Mouse (Mus musculus): Measurements from ENCODE around the gene Spp2. TPM values are rescaled to one million over a fixed set of nuclear protein-coding genes. Genes with fewer than 3 reads are reported as not detected.
A peak's percentile ranks its signal among the peaks of the same experiment; 100 is the strongest.

Spp2 gene
- total RNA-seq, 2 experiments from 2014 or later: not detected

DNA sequence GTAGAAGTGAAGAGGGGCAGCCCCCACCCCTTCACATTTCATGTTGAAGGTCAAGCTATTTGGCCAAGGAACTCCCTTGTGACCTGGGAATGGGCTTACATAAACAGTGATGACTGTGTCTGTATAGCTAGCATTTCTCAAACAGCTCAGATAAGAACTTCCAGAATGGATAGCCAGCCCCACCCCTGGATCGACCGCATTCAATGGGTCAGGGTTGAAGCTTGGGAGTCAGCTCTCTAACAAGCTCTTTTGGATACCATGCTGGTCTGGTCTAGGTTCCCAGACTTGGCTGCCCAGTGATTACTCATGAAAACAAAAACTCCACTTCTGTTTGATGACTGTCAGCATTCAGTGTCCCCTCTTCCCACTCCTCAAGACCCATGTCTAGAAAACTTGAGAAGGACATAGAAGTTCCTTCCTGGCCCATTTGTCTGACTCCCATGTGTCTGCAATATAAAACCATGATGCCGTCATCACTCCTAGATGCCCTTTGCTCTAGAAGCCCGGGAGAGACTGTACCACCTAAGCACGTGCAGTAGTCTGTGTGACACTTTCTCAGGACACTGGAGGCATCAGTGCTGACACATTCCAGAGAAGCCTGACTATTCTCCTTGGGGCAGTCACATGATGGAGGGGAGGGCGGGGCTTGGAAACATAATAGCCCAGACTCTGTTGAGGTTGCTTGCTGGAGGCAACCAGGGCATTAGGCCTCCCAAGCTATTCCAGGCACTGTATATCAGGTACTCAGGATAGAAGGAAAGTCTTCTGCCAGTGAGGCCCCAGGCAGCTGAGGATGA lies 57.5 kb downstream of the Spp2 start:
- TF ChIP-seq CTCF (conservative IDR thresholded peaks at IDR 0.05): no peak
- no peak overlapping the region for H3K27ac ChIP-seq
- H3K4me3 ChIP-seq: no peak overlapping the region
- no peak for DNase-seq (ENCODE audit: low spot score in 2 of 2)

DNA sequence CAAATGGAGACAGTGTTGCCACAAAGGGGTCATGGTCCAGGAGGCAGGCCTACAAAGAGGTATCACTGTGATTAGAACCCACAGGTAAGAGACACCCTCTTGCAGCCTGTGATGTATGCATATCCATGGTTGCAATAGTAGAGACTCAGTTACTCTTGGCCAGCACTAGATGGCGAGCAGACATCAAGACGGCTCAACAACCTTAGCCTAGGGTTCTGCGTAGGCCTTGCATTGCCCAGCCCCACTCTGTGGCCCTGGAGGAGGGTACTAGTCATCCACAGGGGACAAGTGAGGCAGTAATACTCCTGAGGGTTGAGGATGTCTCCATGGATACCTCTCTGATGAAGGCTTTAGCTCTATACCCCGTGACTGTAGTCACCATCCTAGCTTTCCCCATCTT lies 59.0 kb downstream of the Spp2 start:
- H3K27ac ChIP-seq: no peak overlapping the region
- H3K4me3 ChIP-seq: no peak overlapping the region
- peak; percentile 72 for TF ChIP-seq CTCF (conservative IDR thresholded peaks at IDR 0.05)
- no peak for DNase-seq (ENCODE audit: low spot score in 2 of 2)

DNA sequence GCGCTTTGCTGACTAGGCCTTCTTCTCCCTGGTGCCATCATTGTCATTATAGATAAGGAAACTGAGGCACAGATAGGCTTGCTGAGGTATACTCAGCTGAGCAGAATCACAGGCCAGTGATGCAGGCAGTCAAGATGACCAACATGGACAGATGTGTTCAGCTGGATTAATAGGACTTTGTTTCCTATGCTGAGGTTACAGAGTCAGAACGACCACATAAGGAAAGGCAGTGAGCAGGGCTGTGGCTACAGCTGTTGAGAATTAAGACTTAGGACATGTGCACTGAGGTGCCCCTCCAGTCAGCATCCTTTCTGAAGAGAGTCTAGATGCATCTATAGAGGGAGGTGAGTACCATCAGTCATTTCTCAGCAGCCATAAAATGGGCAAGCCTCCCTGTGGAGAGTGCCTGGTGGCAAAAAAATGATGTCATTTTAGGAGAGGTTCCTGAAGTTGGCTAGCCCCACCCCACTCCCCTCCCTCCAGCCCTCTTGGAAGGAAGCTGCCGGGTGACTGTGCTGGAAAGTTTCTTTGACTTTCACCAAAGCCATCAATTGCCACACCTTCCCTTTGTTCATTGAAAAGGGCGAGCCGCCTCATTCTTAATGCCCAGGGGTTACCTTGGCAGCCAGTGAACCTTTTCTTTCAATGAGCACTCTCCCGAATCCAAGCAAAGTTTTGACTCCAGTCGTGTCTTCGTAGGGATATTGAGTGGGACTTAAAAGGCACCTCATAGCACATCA lies 59.7 kb downstream of the Spp2 start:
- no peak for TF ChIP-seq CTCF (conservative IDR thresholded peaks at IDR 0.05)
- H3K27ac ChIP-seq: no peak overlapping the region
- H3K4me3 ChIP-seq: no peak overlapping the region
- no peak for DNase-seq (ENCODE audit: low spot score in 2 of 2)

DNA sequence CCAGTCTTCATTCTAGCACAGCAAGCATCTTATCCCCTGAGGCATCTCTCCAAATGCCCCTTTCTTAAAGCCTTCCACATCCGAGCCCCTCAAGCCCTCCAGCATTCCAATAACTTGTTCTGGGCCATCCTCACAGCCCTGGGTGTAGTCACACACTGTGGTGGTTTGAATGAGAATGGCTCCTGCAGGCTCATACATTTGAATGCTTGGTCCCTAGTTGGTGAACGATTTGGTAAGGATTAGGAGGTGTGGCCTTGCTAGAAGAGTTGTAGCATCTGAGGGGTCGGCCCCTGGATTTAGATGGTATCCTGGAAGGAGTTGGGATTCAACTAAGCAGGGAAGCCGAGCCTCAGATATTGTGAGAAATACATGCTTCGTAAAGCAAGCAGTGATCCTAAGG lies 61.1 kb downstream of the Spp2 start:
- no peak overlapping the region for H3K4me3 ChIP-seq
- no peak for DNase-seq (ENCODE audit: low spot score in 2 of 2)
- no peak for TF ChIP-seq CTCF (conservative IDR thresholded peaks at IDR 0.05)
- H3K27ac ChIP-seq: no peak overlapping the region

- TF ChIP-seq CTCF (conservative IDR thresholded peaks at IDR 0.05): no peak
- no peak for DNase-seq (ENCODE audit: low spot score in 2 of 2)
Measured at GRCm38 (mm10) chr1:88468335-88468734, 61.6 kb downstream of the Spp2 start.

DNA sequence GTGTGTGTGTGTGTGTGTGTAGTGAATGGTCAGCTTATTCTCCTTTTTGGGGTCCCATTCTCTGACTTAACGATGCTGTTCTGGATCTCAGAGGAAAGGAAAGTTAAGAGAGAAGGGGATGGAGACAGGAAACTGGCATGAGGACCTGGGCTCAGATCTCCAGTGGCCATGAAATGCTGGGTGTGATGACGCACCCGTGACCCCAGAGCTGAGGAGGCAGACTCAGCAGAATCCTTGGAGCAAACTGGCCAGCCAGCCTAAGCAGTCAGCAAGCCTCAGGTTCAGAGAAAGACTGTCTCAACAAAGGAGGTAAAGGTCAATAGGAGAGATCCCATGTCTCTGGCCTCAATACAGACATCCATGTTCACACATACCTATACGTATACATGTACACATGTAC lies 63.0 kb downstream of the Spp2 start:
- H3K27ac ChIP-seq: no peak overlapping the region
- no peak overlapping the region for H3K4me3 ChIP-seq
- DNase-seq (ENCODE audit: low spot score in 2 of 2): no peak
- no peak for TF ChIP-seq CTCF (conservative IDR thresholded peaks at IDR 0.05)

More at GRCm38 (mm10) chr1:88468335-88468734, 61.6 kb downstream of the Spp2 start:
- Histone ChIP-seq H3K27ac (no peak overlapping the region), H3K4me3 (no peak overlapping the region)

DNA sequence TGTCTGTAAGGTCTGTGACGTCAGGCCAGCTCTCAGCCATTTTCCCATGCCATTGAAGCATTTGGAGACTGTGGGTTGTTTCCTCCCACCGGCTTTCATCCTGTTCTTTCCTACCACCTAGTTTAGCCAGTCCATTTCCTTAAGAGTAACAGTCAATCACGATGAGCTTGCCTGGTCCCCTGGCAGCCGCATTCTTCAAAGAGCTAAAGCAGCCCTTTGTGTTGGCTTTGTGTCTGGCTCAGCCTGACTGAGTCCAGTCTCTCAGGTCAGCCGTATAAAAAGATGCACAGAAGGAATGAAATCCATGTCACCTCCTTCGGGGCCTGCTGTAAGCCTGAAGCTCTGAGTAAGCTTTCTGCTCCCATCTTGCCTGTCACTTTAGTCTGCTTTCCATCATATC lies 65.5 kb downstream of the Spp2 start:
- H3K27ac ChIP-seq: no peak overlapping the region
- no peak for TF ChIP-seq CTCF (conservative IDR thresholded peaks at IDR 0.05)
- no peak overlapping the region for H3K4me3 ChIP-seq
- no peak for DNase-seq (ENCODE audit: low spot score in 2 of 2)

GRCm38 (mm10) chr1:88473899-88474298 lies 67.1 kb downstream of the Spp2 start:
- DNase-seq (ENCODE audit: low spot score in 2 of 2): no peak
- no peak overlapping the region for H3K27ac ChIP-seq
- H3K4me3 ChIP-seq: no peak overlapping the region
- TF ChIP-seq CTCF (conservative IDR thresholded peaks at IDR 0.05): peak; percentile 59

GRCm38 (mm10) chr1:88474598-88474997 lies 67.8 kb downstream of the Spp2 start:
- no peak for DNase-seq (ENCODE audit: low spot score in 2 of 2)
- no peak overlapping the region for H3K27ac ChIP-seq
- no peak overlapping the region for H3K4me3 ChIP-seq
- no peak for TF ChIP-seq CTCF (conservative IDR thresholded peaks at IDR 0.05)

DNA sequence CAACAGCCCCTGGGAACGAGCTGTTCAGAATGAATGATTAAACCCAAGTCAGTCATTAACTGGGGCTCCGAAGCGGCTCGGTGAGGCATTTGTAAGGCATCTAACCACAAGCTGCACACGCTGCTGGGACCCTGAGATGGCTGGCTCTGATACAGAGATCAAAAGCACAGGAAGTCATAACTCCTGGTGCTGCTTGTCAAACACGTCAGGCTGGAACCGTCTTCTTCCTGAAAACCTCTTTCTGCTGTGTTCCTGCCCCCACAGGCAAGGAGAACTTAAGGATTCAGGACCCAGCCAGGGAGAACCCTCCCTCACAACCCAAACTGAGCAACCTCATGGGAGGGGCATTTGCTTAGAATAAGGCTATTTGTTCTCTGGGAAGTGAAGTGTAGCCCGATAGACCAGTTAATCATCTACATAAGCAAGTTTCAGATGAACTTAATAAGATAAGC lies 68.8 kb downstream of the Spp2 start:
- H3K27ac ChIP-seq: no peak overlapping the region
- DNase-seq (ENCODE audit: low spot score in 2 of 2): no peak
- TF ChIP-seq CTCF (conservative IDR thresholded peaks at IDR 0.05): no peak

More for the DNA sequence above, 68.8 kb downstream of the Spp2 start:
- no peak overlapping the region for H3K4me3 ChIP-seq

Other genes with a start within 250 kb of the Spp2 start
- under 1 TPM in 1 of 2 experiments, not detected in 1; 0.44 TPM for gene Ugt1a5, start 240.9 kb upstream of the Spp2 start, total RNA-seq (2021)
- not detected for gene Ugt1a2, start 206.4 kb upstream of the Spp2 start, total RNA-seq (2021)
- 1 to 10 TPM; 2.9 to 3.8 TPM for gene Dnajb3, start 201.2 kb upstream of the Spp2 start, total RNA-seq (2021)
- not detected for gene Ugt1a1, start 195.0 kb upstream of the Spp2 start, total RNA-seq (2021)
- gene Mroh2a, start 180.0 kb upstream of the Spp2 start, total RNA-seq (2021): under 1 TPM in 1 of 2 experiments, not detected in 1; 0.38 TPM
- 10 to 100 TPM; 31.9 to 35.3 TPM for gene Hjurp, start 129.3 kb upstream of the Spp2 start, total RNA-seq (2021)
- gene Trpm8, start 129.3 kb upstream of the Spp2 start, total RNA-seq (2021): under 1 TPM in 1 of 2 experiments, not detected in 1; 0.12 TPM
- not detected for gene Glrp1, start 103.1 kb downstream of the Spp2 start, total RNA-seq (2021)

Measured in layer of hippocampus, adult 2 months (tissue).